Mouse (Mus musculus) embryonic fibroblast, embryonic 13.5 days (primary cell): ENCODE results near the gene Elmsan1.

Experiments
- CTCF ChIP-seq: IDR thresholded peaks from 2 replicates; pipeline ENCODE4 v1.5.1; 2011; ENCODE audit warnings: mild to moderate bottlenecking, control low read depth, low read length, moderate library complexity, borderline replicate concordance; ENCODE audit not compliant: insufficient read depth
- POLR2A ChIP-seq: IDR thresholded peaks from 2 replicates; pipeline ENCODE4 v1.6.1; 2011; ENCODE audit warnings: low read depth, mild to moderate bottlenecking, control low read depth, low read length, moderate library complexity

DNA sequence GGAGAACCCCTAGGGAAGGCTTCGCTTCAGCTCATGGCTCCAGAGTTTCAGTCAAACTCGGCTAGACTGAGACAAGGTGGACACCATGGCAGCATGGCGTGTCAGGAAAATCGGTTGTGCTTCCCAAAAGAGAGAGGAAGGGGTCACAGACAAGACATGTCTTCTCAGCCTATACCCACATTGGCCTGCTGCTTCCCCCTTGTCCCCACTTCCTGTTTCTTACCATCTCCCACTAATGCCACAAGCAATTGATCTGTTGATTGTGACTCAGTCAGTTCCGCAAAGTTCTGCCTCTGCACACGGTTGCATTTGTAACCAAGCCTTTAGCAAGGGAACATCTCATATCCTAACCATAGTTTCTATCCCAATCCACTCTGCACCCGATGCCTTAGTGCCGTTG is 88.8 kb downstream of the Elmsan1 start:
- TF ChIP-seq CTCF: no peak
- TF ChIP-seq POLR2A: no peak
